Mouse (Mus musculus): ENCODE measurements around the gene Cblc. TPM values are rescaled to one million over a fixed set of nuclear protein-coding genes. Genes with fewer than 3 reads are reported as not detected.

The Cblc gene
- not detected in 2 replicates for polyA plus RNA-seq (2014; fragmentation: Nextera tagmentation; extraction: Ambion mirVana)

DNA sequence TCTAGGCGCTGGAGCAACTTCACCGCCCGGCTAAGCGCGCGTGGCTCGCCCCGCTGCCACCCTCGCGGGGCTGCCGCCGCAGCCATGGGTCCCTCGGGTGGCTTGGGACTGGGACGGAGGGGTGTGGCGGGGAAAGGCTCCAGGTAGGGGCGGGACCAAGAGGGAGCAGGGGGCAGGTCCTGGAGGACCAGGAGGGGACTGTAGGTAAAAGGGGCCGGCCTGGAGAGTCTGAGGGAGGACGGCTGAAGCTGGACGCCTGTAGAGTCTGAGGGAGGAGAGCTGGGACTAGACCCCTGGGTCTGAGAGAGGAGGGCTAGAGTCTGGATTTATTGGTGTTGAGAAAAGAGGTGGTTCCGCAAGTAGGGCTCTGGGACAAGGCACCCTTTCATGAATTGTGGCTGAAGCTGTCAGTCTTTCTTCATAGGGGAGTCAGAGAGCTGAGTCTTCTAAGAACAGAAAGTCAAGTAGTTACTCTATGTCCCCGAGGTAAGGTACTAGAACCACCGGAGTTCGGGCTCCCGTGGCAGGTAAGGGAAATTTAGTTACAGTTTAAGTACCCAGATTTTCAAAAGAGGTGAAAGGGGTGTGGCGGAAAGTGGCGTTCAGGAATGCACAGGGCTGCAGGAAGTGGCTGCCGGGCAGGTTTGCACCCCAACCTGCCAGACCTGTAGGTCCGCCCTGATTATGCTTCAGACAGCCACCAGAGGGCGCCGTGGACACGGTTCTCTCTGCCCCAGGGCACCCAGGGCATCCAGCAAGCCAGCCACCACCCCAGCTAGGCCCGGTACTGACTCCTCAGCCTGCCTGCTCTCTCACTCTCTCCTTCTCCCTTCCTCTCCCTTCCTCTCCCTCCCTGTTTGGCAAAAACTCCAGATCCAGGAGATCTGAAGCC lies at the start of gene Cblc:
Gene Cblc, minus strand, starts transcription at position 113 of the 892 bp plus-strand sequence.
- ATAC-seq = no peak
- peaks cover 19% of the 10 kb centered on the region for H3K27me3 ChIP-seq (replicated peaks; ENCODE audit: control insufficient read depth, insufficient read depth, low read length)
- DNase-seq (ENCODE audit: low spot score) = peak; percentile 28
- no peaks in the 10 kb centered on the region for H3K9me3 ChIP-seq (replicated peaks; ENCODE audit: control insufficient read depth, low read length)
- WGBS = 3% methylated on average over 32 of the region's 32 CpGs
- H3K9ac ChIP-seq (ENCODE audit: low read length) = no peak within 1 kb of the TSS
- H3K27ac ChIP-seq (ENCODE audit: low read depth, low read length) = no peak within 1 kb of the TSS
- H3K4me3 ChIP-seq (ENCODE audit: low read depth, low read length) = no peak within 1 kb of the TSS
- no peaks in the 10 kb centered on the region for H3K4me1 ChIP-seq (ENCODE audit: control insufficient read depth, insufficient read depth, low read length)
- no peak within 1 kb of the TSS for H3K4me2 ChIP-seq (ENCODE audit: low read length)
- no peaks in the 10 kb centered on the region for H3K36me3 ChIP-seq (ENCODE audit: control insufficient read depth, insufficient read depth, low read length)

DNA sequence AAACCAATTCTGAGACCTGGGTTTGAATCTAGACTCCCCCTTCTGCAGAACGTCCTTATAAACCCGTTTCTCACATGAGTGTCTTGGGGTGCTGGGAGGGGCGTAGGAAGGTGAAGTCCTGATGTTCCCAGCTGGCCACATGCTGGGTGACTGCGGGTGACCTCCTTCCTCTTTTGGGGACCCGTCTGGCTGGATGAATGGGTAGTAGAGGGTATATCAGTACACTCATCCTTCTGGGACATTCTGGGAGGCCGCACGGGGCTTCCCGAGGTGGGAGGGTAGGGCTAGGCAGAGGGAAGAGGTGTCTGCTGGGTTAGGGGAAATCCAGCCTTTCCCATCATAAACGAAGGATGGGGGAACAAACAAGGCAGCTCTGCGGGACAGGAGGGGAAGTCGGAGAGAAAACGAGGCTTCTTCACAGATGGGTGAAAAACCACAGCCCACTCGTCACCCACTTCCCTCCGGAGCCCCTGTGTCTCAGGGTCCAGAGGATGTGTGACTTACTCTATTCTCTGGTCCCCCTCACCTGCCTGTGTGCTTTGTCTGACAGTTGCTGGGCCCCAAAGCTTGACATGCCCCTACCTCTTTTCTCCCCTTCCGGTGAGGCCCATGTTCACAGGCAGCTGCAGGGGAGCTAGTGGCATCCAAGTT lies 48.0 kb upstream of the Cblc start:
- ATAC-seq = no peak
- WGBS = 68% methylated on average over 15 of the region's 15 CpGs

DNA sequence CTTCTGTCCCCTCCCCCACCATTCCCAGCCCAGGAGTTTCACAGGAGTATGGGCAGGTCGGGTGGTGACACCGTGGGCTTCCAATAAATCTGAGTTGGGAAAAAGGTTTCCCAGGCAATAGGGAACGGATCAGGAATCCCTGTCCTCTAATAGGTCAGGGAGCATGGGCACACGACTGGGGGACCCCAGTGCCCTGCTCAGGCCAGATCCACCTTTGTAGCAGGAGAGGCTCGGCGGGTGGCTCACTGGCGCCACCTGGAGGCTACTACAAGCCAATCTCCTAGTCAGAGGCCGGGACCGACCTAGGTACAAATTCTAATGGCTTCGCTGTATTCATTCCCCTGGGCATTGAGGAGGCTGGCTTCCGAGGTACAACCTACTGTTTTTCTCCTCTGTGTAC lies 47.0 kb upstream of the Cblc start:
- 3% methylated on average over 11 of the region's 11 CpGs for WGBS
- Histone ChIP-seq H3K4me2 (ENCODE audit: low read length) (no peak overlapping the region), H3K9ac (ENCODE audit: low read length) (no peak overlapping the region), H3K9me3 (replicated peaks; ENCODE audit: control insufficient read depth, low read length) (no peaks in the 10 kb centered on the region), H3K27me3 (replicated peaks; ENCODE audit: control insufficient read depth, insufficient read depth, low read length) (0 out of 2 replicates have a peak, but pooled peaks cover 3% of the 10 kb centered on the region), H3K27ac (ENCODE audit: low read depth, low read length) (no peak overlapping the region), H3K36me3 (ENCODE audit: control insufficient read depth, insufficient read depth, low read length) (no peaks in the 10 kb centered on the region), H3K4me3 (ENCODE audit: low read depth, low read length) (no peak overlapping the region), H3K4me1 (ENCODE audit: control insufficient read depth, insufficient read depth, low read length) (no peaks in the 10 kb centered on the region)
- DNase-seq (ENCODE audit: low spot score) = peak; percentile 62
- ATAC-seq = no peak

More for the DNA sequence above, 48.0 kb upstream of the Cblc start:
- Histone ChIP-seq H3K36me3 (ENCODE audit: control insufficient read depth, insufficient read depth, low read length) (no peaks in the 10 kb centered on the region), H3K4me1 (ENCODE audit: control insufficient read depth, insufficient read depth, low read length) (no peaks in the 10 kb centered on the region), H3K4me3 (ENCODE audit: low read depth, low read length) (no peak overlapping the region), H3K9ac (ENCODE audit: low read length) (no peak overlapping the region), H3K27ac (ENCODE audit: low read depth, low read length) (no peak overlapping the region), H3K27me3 (replicated peaks; ENCODE audit: control insufficient read depth, insufficient read depth, low read length) (0 out of 2 replicates have a peak, but pooled peaks cover 3% of the 10 kb centered on the region), H3K4me2 (ENCODE audit: low read length) (no peak overlapping the region), H3K9me3 (replicated peaks; ENCODE audit: control insufficient read depth, low read length) (no peaks in the 10 kb centered on the region)
- no peak for DNase-seq (ENCODE audit: low spot score)

DNA sequence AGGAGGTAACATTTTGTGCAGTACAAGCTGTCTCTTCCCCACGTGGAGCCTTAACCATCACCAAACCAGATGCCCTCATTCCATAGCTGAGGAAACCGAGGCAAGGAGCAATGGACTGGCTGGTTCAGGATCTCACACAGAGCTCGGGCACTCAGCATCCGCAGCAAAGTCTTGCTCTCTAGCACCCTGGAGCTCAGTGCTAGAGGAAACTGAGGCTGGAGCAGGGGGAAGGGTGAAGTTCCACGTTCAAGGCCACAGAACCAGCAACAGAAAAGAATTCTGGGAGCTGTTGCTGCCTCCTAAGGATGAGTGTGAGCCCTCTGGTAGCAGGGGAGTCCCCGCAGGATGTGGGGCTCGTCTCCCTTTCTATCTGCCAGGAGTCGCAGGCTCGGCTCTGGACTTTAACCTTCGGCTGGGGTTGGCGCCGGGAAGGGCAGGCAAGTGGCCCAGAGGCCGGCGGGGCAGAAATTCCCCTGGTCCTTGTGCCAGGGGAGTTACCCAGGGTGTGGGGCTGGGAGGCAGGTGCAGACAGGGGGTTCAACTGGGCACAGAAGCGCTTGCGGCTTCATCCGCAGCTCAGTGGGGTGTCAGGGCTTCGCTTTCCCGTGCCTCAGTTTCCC lies 46.4 kb upstream of the Cblc start:
- Histone ChIP-seq H3K9ac (ENCODE audit: low read length) (no peak overlapping the region), H3K27me3 (replicated peaks; ENCODE audit: control insufficient read depth, insufficient read depth, low read length) (0 out of 2 replicates have a peak, but pooled peaks cover 3% of the 10 kb centered on the region), H3K27ac (ENCODE audit: low read depth, low read length) (no peak overlapping the region), H3K9me3 (replicated peaks; ENCODE audit: control insufficient read depth, low read length) (no peaks in the 10 kb centered on the region), H3K4me1 (ENCODE audit: control insufficient read depth, insufficient read depth, low read length) (no peaks in the 10 kb centered on the region), H3K4me2 (ENCODE audit: low read length) (no peak overlapping the region), H3K4me3 (ENCODE audit: low read depth, low read length) (no peak overlapping the region), H3K36me3 (ENCODE audit: control insufficient read depth, insufficient read depth, low read length) (no peaks in the 10 kb centered on the region)
- WGBS = 27% methylated on average over 19 of the region's 19 CpGs
- DNase-seq (ENCODE audit: low spot score) (no peak), ATAC-seq (no peak)

DNA sequence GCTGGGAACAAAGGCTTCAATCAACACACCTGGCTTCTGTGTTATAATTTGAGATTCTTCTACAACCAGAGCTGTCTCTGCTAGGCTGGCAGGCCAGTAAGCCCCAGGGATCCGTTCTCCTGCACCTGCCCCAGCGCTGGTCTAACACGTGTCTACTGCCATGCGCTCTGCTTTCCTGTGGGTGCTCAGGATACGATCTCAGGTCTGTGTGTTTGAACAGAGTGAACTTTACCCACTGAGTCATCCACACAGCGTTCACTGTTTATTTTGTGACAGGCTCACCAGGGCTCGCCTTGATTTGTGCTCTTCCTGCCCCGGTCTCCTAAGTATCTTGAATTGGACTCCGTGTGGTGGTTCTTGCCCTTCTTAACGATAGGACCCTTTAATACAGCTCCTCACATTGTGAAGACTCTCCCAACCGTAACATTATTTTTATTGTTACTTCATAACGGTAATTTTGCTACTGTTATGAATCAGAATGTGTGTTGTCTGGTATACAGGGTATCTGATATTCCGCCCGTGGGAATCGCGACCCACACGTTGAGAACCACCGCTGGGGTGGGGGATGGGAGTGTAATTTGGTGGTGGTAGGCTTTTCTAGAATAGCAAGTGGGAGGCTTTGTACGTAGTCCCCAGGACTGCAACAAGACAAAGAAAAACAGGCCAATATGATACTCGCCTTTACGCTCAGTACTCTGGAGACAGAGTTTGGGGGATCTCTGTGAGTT lies 45.2 kb upstream of the Cblc start:
- DNase-seq (ENCODE audit: low spot score) (no peak), ATAC-seq (no peak)
- no peaks in the 10 kb centered on the region for H3K4me1 ChIP-seq (ENCODE audit: control insufficient read depth, insufficient read depth, low read length)
- no peak overlapping the region for H3K9ac ChIP-seq (ENCODE audit: low read length)
- 0 out of 2 replicates have a peak, but pooled peaks cover 3% of the 10 kb centered on the region for H3K27me3 ChIP-seq (replicated peaks; ENCODE audit: control insufficient read depth, insufficient read depth, low read length)
- no peaks in the 10 kb centered on the region for H3K9me3 ChIP-seq (replicated peaks; ENCODE audit: control insufficient read depth, low read length)
- no peak overlapping the region for H3K27ac ChIP-seq (ENCODE audit: low read depth, low read length)
- H3K4me2 ChIP-seq (ENCODE audit: low read length) = no peak overlapping the region
- no peak overlapping the region for H3K4me3 ChIP-seq (ENCODE audit: low read depth, low read length)
- H3K36me3 ChIP-seq (ENCODE audit: control insufficient read depth, insufficient read depth, low read length) = no peaks in the 10 kb centered on the region
- WGBS = 80% methylated on average over 21 of the region's 21 CpGs

DNA sequence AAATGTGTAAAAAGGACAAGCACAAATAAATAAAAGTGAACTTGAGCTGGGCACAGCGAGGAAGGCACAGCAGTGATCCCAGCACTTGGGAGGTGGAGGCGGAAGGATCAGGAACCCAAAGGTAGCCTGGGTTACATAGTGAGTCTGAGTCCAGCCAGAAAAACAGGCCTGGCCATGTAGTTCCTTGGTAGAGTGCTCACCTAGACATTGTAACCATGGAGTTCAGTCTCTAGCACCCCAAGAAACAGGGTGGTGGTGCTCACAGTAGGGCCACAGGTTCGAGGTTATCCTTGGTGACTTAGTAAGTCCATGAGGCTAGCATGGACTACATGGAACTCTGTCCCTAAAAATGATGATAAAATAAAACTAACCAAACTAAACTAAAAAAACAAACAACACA lies 44.3 kb upstream of the Cblc start:
- Histone ChIP-seq H3K9me3 (replicated peaks; ENCODE audit: control insufficient read depth, low read length) (no peaks in the 10 kb centered on the region), H3K27ac (ENCODE audit: low read depth, low read length) (no peak overlapping the region), H3K36me3 (ENCODE audit: control insufficient read depth, insufficient read depth, low read length) (no peaks in the 10 kb centered on the region), H3K4me1 (ENCODE audit: control insufficient read depth, insufficient read depth, low read length) (no peaks in the 10 kb centered on the region), H3K9ac (ENCODE audit: low read length) (no peak overlapping the region), H3K4me2 (ENCODE audit: low read length) (no peak overlapping the region), H3K27me3 (replicated peaks; ENCODE audit: control insufficient read depth, insufficient read depth, low read length) (0 out of 2 replicates have a peak, but pooled peaks cover 3% of the 10 kb centered on the region), H3K4me3 (ENCODE audit: low read depth, low read length) (no peak overlapping the region)
- ATAC-seq (no peak), DNase-seq (ENCODE audit: low spot score) (no peak)
- WGBS = 74% methylated on average over 3 of the region's 3 CpGs

DNA sequence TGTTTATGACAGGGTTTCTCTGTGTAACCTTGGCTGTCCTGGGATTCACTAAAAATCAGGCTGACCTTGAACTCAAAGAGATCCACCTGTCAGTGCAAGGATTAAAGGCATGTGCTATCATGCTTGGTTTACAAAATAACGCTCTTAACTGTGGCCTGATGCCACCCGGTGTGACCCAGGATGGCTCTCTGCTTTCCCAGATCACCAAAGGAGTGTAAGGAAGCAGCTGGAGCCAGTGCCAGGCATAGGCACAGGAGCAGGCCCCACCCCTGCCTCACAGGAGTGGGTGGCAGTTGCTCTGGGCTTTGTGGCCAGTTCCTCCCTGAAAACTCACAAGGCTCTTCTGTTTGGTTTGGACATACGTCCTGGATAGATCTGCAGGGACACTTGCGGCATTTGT lies 43.8 kb upstream of the Cblc start:
- DNase-seq (ENCODE audit: low spot score) (no peak), ATAC-seq (no peak)
- Histone ChIP-seq H3K36me3 (ENCODE audit: control insufficient read depth, insufficient read depth, low read length) (no peaks in the 10 kb centered on the region), H3K9me3 (replicated peaks; ENCODE audit: control insufficient read depth, low read length) (no peaks in the 10 kb centered on the region), H3K9ac (ENCODE audit: low read length) (no peak overlapping the region), H3K4me1 (ENCODE audit: control insufficient read depth, insufficient read depth, low read length) (no peaks in the 10 kb centered on the region), H3K4me2 (ENCODE audit: low read length) (no peak overlapping the region), H3K27ac (ENCODE audit: low read depth, low read length) (no peak overlapping the region), H3K27me3 (replicated peaks; ENCODE audit: control insufficient read depth, insufficient read depth, low read length) (0 out of 2 replicates have a peak, but pooled peaks cover 3% of the 10 kb centered on the region), H3K4me3 (ENCODE audit: low read depth, low read length) (no peak overlapping the region)
- WGBS = 87% methylated on average over 4 of the region's 4 CpGs

DNA sequence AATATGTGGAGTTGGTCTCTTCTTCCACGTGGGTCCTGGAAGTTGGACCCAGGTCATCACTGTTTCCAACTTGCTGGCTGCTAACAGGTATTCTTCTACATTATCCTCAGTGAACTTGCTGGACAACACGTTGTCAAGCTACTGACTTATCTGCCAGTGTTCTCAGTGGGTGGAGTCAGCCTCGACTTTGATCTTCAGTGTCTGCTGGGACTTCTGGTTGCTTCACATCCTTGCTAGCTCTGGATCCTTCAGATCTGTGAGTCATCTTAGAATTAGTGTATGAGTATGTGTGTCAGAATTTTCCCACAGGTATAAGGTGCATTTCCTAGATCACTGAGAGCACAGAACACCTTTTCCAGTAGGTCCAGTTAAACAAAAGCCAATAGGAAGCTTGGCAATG lies 40.2 kb upstream of the Cblc start:
- no peak overlapping the region for H3K4me3 ChIP-seq (ENCODE audit: low read depth, low read length)
- H3K27me3 ChIP-seq (replicated peaks; ENCODE audit: control insufficient read depth, insufficient read depth, low read length) = no peaks in the 10 kb centered on the region
- H3K27ac ChIP-seq (ENCODE audit: low read depth, low read length) = no peak overlapping the region
- DNase-seq (ENCODE audit: low spot score) (no peak), ATAC-seq (no peak)
- 63% methylated on average over 3 of the region's 3 CpGs for WGBS
- H3K36me3 ChIP-seq (ENCODE audit: control insufficient read depth, insufficient read depth, low read length) = no peaks in the 10 kb centered on the region
- H3K9me3 ChIP-seq (replicated peaks; ENCODE audit: control insufficient read depth, low read length) = no peaks in the 10 kb centered on the region
- H3K4me2 ChIP-seq (ENCODE audit: low read length) = no peak overlapping the region
- H3K4me1 ChIP-seq (ENCODE audit: control insufficient read depth, insufficient read depth, low read length) = no peaks in the 10 kb centered on the region
- no peak overlapping the region for H3K9ac ChIP-seq (ENCODE audit: low read length)

All from forebrain, embryonic 14.5 days (tissue).